9 mouse cellular contexts compared by ENCODE assay signal in the genomic region with DNA sequence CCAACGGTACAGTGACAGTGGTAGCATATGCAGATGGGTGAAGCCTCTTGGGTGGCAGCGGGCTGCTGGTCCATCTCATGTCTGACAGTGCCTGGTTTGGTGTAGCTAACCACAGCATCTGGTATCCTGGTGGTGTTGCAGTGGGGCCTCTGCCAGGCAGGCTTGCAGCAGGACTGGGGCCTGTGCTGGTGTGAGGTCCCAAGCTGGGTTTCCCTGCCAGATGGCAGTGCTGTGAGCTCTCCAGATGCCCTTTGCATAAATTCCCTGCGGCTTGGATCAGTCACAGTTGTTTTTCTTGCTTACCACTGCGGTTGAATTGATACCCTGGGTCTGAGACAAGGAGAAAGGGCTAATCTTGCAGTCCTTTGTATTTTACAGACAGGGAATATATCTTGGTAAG.
DNase-seq lines count a peak whose midpoint lies in the region; ATAC-seq and TF ChIP-seq lines count a peak whose summit lies in the region.
"Had no signal": no experiment of that assay in that cellular context is flagged by ENCODE, and none has a peak within 500 bp of the region (broad histone marks: within the 10 kb centered on the region; RNA-seq: fewer than 3 reads in every experiment).

No protein-coding gene starts in this region.

- H3K36me3 ChIP-seq in forebrain, embryonic 16.5 days (ENCODE audit: control insufficient read depth, insufficient read depth), result no peaks in the 10 kb centered on the region
- H3K36me3 ChIP-seq: liver, embryonic 15.5 days had no signal

- H3K9ac ChIP-seq in forebrain, embryonic 16.5 days (replicated peaks; ENCODE audit: low read depth, low read length), result no peak overlapping the region
- H3K9ac ChIP-seq: liver, embryonic 15.5 days had no signal

- peak; percentile 3 to 4 for DNase-seq in heart, adult 9 months (ENCODE audit: low spot score in 2 of 2)
- DNase-seq in heart, postnatal 25 days (ENCODE audit: low spot score), result no peak
- DNase-seq in adrenal gland, postnatal 10 days, result peak; percentile 54
- peak; percentile 72 for DNase-seq in mesoderm, embryonic 11.5 days (ENCODE audit: low read depth, low spot score)
- DNase-seq in cerebellum, adult 9-10 months, result no peak
- DNase-seq in left cerebral cortex, adult 2 months (ENCODE audit: extremely low spot score in 1 of 2, low spot score in 2 of 2), result no peak
- no peak for DNase-seq in ovary, postnatal 14 days (ENCODE audit: low spot score)

- H3K27ac ChIP-seq in forebrain, embryonic 16.5 days (ENCODE audit: low read length), result peak overlapping the region; percentile 73
- no peak overlapping the region for H3K27ac ChIP-seq in left cerebral cortex, adult 2 months
- H3K27ac ChIP-seq: liver, embryonic 15.5 days had no signal

- peak; percentile 96 for ATAC-seq in forebrain, embryonic 16.5 days

- 25% methylated on average over 4 of the region's 4 CpGs for WGBS in forebrain, embryonic 16.5 days

- peaks cover 4% of the 10 kb centered on the region; the same call in 1 of the 2 replicates for H3K4me1 ChIP-seq in forebrain, embryonic 16.5 days (replicated peaks; ENCODE audit: control insufficient read depth, insufficient read depth, low read length)
- H3K4me1 ChIP-seq: liver, embryonic 15.5 days had no signal

- H3K4me2 ChIP-seq in forebrain, embryonic 16.5 days (ENCODE audit: low read length), result no peak overlapping the region
- H3K4me2 ChIP-seq: liver, embryonic 15.5 days had no signal

- H3K27me3 ChIP-seq in forebrain, embryonic 16.5 days (replicated peaks; ENCODE audit: control insufficient read depth, insufficient read depth, low read length), result no peaks in the 10 kb centered on the region
- H3K27me3 ChIP-seq: liver, embryonic 15.5 days had no signal

- no peaks in the 10 kb centered on the region for H3K9me3 ChIP-seq in forebrain, embryonic 16.5 days (ENCODE audit: control insufficient read depth, low read length)
- H3K9me3 ChIP-seq: liver, embryonic 15.5 days had no signal

- intact Hi-C loops in heart, postnatal 25 days (cut with DNase I), result no loop called here
- intact Hi-C loops in left cerebral cortex, adult 2 months (cut with DNase I), result no loop called here

- H3K4me3 ChIP-seq in forebrain, embryonic 16.5 days (replicated peaks; ENCODE audit: low read length), result no peak overlapping the region
- H3K4me3 ChIP-seq in left cerebral cortex, adult 2 months, result no peak overlapping the region
- H3K4me3 ChIP-seq: liver, embryonic 15.5 days had no signal

- TF ChIP-seq CTCF in left cerebral cortex, adult 2 months (IDR thresholded peaks at IDR 0.05), result no peak

Comparison
In these comparisons a context has a peak if more than half of its experiments do, and no peak if none do; other contexts are left out.
1. DNase-seq: peak in heart, adult 9 months (2 of 2), adrenal gland, postnatal 10 days (single experiment) and mesoderm, embryonic 11.5 days (single experiment); none in heart, postnatal 25 days (single experiment), cerebellum, adult 9-10 months (single experiment), left cerebral cortex, adult 2 months (0 of 2) and ovary, postnatal 14 days (single experiment).